Comparison of ENCODE assay signal across 11 mouse cellular contexts in genomic region chr9:117247311-117247980, GRCm38 (mm10).
DNase-seq lines count a peak whose midpoint lies in the region; ATAC-seq and TF ChIP-seq lines count a peak whose summit lies in the region.
"Had no signal": no experiment of that assay in that cellular context is flagged by ENCODE, and none has a peak within 500 bp of the region (broad histone marks: within the 10 kb centered on the region; RNA-seq: fewer than 3 reads in every experiment).

No protein-coding gene starts in this region.

- no peaks in the 10 kb centered on the region for H3K27me3 ChIP-seq in heart, adult 2 months (ENCODE audit: control insufficient read depth, insufficient read depth, low read length)
- H3K27me3 ChIP-seq in neural tube, embryonic 12.5 days (replicated peaks): no peaks in the 10 kb centered on the region
- H3K27me3 ChIP-seq in intestine, postnatal 0 days (replicated peaks; ENCODE audit: control insufficient read depth, insufficient read depth, low read length): no peaks in the 10 kb centered on the region
- no peaks in the 10 kb centered on the region for H3K27me3 ChIP-seq in thymus, adult 2 months (ENCODE audit: control insufficient read depth, insufficient read depth, low read length)

- intact Hi-C loops in heart, adult 2 months (cut with DNase I): no loop called here

- peak in 1 of 2 experiments; percentile 20 for DNase-seq in heart, adult 2 months
- no peak for DNase-seq in heart, adult 9 months (ENCODE audit: low spot score in 2 of 2)
- DNase-seq in neural tube, embryonic 10.5 days (ENCODE audit: extremely low spot score, low spot score): no peak
- DNase-seq in cerebellum, postnatal 14 days: no peak
- DNase-seq in thymus, adult 2 months: no peak
- no peak for DNase-seq in left cerebral cortex, adult 11 months (ENCODE audit: low spot score)
- DNase-seq: cerebellum, postnatal 25 days; lung, postnatal 36 days had no signal

- H3K4me2 ChIP-seq in neural tube, embryonic 12.5 days (replicated peaks): peak overlapping the region; percentile 40
- peak overlapping the region; percentile 14 for H3K4me2 ChIP-seq in intestine, postnatal 0 days (replicated peaks; ENCODE audit: low read depth)

- no peak for TF ChIP-seq EP300 in heart, adult 2 months (IDR thresholded peaks at IDR 0.05; ENCODE audit: insufficient read depth, low read depth, low read length)

- peak overlapping the region; percentile 40 for H3K27ac ChIP-seq in heart, adult 2 months
- no peak overlapping the region for H3K27ac ChIP-seq in neural tube, embryonic 12.5 days
- no peak overlapping the region for H3K27ac ChIP-seq in intestine, postnatal 0 days (ENCODE audit: low read depth, low read length)
- no peak overlapping the region for H3K27ac ChIP-seq in thymus, adult 2 months (ENCODE audit: control insufficient read depth, insufficient read depth, low read length)

- ATAC-seq in neural tube, embryonic 12.5 days (ENCODE audit: low FRiP score, low read depth): no peak
- ATAC-seq in intestine, postnatal 0 days: no peak
- ATAC-seq: forebrain, embryonic 16.5 days had no signal

- no peak overlapping the region; the same call in 1 of the 2 replicates for H3K9ac ChIP-seq in heart, adult 2 months (ENCODE audit: low read depth, low read length)
- H3K9ac ChIP-seq in neural tube, embryonic 12.5 days: no peak overlapping the region
- no peak overlapping the region for H3K9ac ChIP-seq in intestine, postnatal 0 days (ENCODE audit: low read depth, low read length)

- H3K79me2 ChIP-seq in heart, adult 2 months (replicated peaks; ENCODE audit: control insufficient read depth, insufficient read depth, low read length): no peaks in the 10 kb centered on the region

- no peaks in the 10 kb centered on the region for H3K9me3 ChIP-seq in neural tube, embryonic 12.5 days
- no peaks in the 10 kb centered on the region for H3K9me3 ChIP-seq in intestine, postnatal 0 days (ENCODE audit: control insufficient read depth)

- no peak for TF ChIP-seq POLR2A in heart, adult 2 months (IDR thresholded peaks at IDR 0.05; ENCODE audit: insufficient read depth, low read depth, low read length)
- TF ChIP-seq POLR2A in thymus, adult 2 months (IDR thresholded peaks at IDR 0.05; ENCODE audit: control insufficient read depth, extremely low read depth, insufficient read depth, low read length, poor library complexity): no peak

- WGBS in heart, adult 2 months: 23% methylated on average over 5 of the region's 5 CpGs
- WGBS in neural tube, embryonic 12.5 days: 42% methylated on average over 5 of the region's 5 CpGs
- 37% methylated on average over 5 of the region's 5 CpGs for WGBS in intestine, postnatal 0 days
- WGBS in thymus, adult 2 months: 41% methylated on average over 5 of the region's 5 CpGs

- H3K4me1 ChIP-seq in heart, adult 2 months (ENCODE audit: control insufficient read depth, insufficient read depth, low read length): peaks cover 7% of the 10 kb centered on the region; the same call in 1 of the 2 replicates
- H3K4me1 ChIP-seq in neural tube, embryonic 12.5 days: peaks cover 18% of the 10 kb centered on the region
- no peaks in the 10 kb centered on the region for H3K4me1 ChIP-seq in intestine, postnatal 0 days (replicated peaks; ENCODE audit: control insufficient read depth, insufficient read depth, low read length)
- no peaks in the 10 kb centered on the region for H3K4me1 ChIP-seq in thymus, adult 2 months (replicated peaks; ENCODE audit: control insufficient read depth, insufficient read depth, low read length)

- no peak overlapping the region for H3K4me3 ChIP-seq in heart, adult 2 months
- no peak overlapping the region for H3K4me3 ChIP-seq in neural tube, embryonic 12.5 days
- H3K4me3 ChIP-seq in intestine, postnatal 0 days (ENCODE audit: low read depth, low read length): no peak overlapping the region
- no peak overlapping the region for H3K4me3 ChIP-seq in thymus, adult 2 months (ENCODE audit: control insufficient read depth, insufficient read depth, low read length)

- TF ChIP-seq CTCF in heart, adult 2 months (IDR thresholded peaks at IDR 0.05): no peak
- no peak for TF ChIP-seq CTCF in intestine, postnatal 0 days (IDR thresholded peaks at IDR 0.05; ENCODE audit: low read depth)
- no peak for TF ChIP-seq CTCF in thymus, adult 2 months (IDR thresholded peaks at IDR 0.05; ENCODE audit: borderline replicate concordance, control insufficient read depth, extremely low read depth, insufficient read depth, low read length, poor library complexity)

- no peaks in the 10 kb centered on the region for H3K36me3 ChIP-seq in heart, adult 2 months (ENCODE audit: control insufficient read depth, insufficient read depth, low read length)
- H3K36me3 ChIP-seq in neural tube, embryonic 12.5 days: no peaks in the 10 kb centered on the region
- H3K36me3 ChIP-seq in intestine, postnatal 0 days (ENCODE audit: control insufficient read depth, insufficient read depth): no peaks in the 10 kb centered on the region
- no peaks in the 10 kb centered on the region for H3K36me3 ChIP-seq in thymus, adult 2 months (ENCODE audit: control insufficient read depth, insufficient read depth, low read length)
